Mouse (Mus musculus): ENCODE results near the gene Ywhaq. TPM values are rescaled to one million over a fixed set of nuclear protein-coding genes. Genes with fewer than 3 reads are reported as not detected.

Gene Ywhaq
- 100 to 1,000 TPM; 236 to 242 TPM for total RNA-seq (2021)
- long read RNA-seq, experiment 1, transcript Ywhaq-202 (6 exons, 2,197 nt), result major isoform, 442 of 814 reads
- long read RNA-seq, experiment 1, transcript Ywhaq-201 (5 exons, 2,110 nt), result minor isoform, 149 of 814 reads
- long read RNA-seq, experiment 1, partial matches to known transcripts, result 14 of 814 reads
- long read RNA-seq, experiment 1, other reads (novel, unspliced or antisense), result 207 of 814 reads
- long read RNA-seq, experiment 2, transcript Ywhaq-202 (6 exons, 2,197 nt), result major isoform, 213 of 492 reads
- long read RNA-seq, experiment 2, transcript Ywhaq-201 (5 exons, 2,110 nt), result minor isoform, 75 of 492 reads
- long read RNA-seq, experiment 2, partial matches to known transcripts, result 2 of 492 reads
- long read RNA-seq, experiment 2, other reads (novel, unspliced or antisense), result 201 of 492 reads

DNA sequence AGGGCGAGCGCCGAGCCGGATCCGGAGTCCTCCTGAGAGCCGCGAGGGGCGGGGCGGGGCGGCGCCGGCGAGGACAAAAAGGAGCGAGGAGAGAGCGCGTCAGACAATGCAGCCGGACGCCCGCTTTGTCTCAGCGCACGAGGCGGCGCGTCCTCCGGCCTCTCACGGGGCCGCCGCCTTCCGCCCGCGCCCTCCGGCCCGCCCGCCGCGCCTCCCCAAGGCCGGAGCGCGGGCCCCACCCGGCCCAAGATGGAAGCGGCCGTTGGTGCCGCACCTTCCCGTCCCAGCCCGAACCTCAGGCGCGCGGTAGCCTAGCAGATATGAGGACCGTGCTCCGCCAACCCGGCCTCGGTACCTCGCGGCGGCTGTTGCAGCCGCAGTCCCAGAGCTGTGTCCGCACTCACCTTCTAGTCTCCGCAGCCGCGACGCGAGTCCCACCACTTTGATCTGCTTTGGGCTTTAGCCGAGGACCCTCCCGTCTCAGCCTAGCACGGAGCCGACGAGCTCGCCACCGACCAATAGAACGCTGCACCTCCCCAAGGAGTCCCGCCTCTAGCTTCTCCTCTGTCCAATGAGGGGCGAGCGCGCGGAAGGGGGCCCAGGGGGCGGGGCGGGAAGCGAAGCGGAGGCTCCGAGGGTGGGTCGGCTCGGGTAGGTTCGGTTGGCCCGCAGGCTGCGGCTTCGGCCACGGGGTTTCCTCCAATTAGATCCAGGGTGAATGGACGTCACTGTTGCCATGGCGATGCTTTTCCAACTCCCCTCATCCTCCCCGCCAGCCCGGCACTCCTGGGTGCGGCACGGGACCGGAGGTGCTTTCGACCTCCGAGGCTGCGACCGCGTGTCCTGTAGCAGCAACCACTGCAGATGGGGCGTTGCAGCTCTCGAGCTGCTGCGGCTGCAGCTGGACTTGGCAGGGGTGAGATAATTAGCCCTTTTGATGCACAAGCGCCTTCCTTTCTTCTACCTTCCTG lies at the start of gene Ywhaq:
Gene Ywhaq, minus strand, starts transcription at position 538 of the 971 bp plus-strand sequence.
- DNase-seq, result peak; percentile 99

DNA sequence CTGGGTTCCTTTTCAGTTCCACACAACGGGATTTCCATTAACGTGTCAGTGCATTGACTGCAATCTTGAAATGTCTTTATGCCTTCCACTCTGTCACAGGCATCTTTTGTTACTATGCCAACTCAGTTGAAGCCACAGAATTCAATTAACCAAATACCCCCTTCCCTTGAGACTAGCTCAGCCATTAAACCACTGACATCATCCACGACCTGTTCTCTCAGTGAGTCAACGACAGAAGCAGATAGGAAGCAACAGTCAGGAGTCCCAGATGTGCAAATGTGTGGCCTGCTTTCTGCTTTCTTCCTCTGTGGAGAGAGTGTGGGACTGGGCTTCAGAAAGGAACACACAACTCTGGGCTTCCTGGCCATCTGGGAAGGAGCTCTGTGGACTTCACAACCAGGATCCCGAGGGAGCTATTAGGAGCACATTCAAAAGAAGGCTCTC lies 46.0 kb upstream of the Ywhaq start:
- DNase-seq, result no peak

DNA sequence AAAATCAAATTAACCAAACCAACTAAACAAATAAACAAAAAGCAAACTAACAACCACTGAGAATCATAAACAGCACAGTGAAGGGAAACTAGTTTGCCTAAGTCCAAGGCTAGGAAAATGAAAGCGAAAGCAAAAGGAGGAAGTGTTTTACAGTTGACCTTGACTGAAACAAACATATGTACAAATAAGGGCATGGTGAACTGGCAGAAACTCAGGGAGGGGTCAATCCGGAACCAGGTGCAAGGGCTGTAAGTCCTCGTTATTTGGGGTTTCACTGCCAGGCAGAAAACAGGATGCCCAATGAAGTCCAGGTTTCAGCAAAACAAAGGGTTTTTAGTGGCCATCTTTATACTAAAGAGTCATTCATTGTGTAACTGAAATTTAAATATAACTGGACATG lies 45.2 kb upstream of the Ywhaq start:
- no peak for DNase-seq

DNA sequence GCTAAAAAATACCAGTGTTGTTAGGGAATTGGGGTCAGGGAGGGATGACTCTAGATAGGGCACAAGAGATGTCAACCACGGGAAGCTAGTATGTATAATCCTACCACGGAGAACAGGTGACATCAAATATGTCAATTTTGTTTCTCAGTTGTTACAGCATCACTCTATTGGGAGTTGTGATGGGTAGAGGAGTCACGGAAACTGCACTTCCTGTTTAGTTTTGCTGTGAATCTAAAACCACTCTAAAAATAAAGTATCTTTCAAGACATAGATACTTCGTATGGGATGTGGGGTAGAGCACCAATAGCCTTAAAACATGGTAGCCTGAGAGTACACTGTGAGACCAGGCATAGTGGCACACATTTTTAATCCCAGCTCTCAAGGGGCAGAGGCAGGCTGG lies 42.2 kb upstream of the Ywhaq start:
- DNase-seq, result no peak

DNA sequence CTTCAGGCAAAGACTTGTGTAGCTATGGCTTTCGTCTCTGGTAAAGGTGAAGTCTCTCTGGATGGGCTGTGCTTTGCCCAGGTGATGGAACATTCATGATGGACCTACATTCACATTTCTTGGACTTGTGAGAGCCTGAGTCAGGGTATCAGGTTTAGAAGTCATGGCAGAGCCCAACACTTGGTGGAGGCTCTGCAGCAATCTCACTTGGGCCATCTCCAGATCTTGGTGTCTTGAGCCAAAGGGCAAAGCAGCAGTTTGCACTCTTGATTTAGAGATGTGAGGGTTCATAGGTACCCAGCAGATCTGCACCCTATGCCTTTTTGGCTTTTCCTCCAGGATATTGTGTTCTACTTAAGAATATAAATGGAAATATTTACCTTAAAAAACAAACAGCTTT lies 38.6 kb upstream of the Ywhaq start:
- no peak for DNase-seq

DNA sequence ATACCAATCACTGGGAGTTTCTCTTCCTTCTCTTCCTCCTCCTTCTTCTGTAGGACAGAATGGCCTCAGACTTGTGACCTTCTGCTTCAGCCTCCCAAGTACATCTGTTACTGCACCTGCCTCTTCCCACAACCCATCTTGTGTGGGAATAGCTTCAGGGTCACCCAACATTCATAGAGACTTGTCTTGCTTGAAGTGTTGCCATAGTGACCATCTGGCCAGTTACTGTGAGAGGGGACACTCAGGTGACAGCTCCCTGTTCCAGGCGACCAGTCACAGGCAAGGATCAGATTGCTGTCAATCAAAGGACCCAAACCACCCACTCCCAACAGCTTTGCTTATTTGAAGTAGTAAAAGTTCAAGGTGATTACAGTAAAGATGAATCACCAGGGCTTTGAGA lies 34.3 kb upstream of the Ywhaq start:
- peak; percentile 20 for DNase-seq

DNA sequence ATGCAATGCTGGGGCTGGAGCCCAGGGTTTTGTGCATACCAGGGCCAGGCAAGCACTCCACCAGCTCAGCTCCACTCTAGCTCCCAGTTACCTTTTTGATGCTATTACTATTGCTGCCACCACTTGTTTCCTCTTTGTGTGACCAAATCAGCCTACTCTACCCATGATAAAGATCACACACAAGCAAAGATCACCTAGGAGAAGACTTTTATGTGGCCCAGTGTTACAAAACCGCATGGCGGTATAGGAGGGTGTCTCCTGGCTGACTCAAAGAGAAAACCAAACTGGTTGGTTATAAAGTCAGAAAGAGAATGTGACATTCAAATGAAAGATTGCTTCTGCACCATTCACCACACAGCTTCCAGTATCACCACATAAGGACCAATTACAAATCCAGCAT lies 33.9 kb upstream of the Ywhaq start:
- DNase-seq, result no peak

DNA sequence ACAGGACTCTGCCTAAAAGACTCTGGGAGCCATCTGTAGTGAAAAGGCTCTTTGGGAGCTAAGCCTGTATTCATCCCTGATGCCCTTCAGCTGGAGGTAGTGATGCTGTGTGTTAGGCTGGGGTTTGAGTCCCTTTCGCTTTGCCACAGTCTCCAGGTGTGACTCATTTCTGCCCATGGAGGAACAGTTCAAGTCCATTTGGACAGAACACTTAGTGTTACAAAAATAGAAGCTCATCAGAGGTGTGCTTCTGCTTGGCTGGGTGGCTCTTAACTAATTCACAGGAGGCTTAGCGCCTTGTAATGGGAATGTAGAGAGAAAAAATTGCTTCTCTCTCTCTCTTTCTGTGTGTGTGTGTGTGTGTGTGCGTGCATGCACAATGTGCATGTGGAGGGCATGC lies 26.3 kb upstream of the Ywhaq start:
- DNase-seq, result no peak

DNA sequence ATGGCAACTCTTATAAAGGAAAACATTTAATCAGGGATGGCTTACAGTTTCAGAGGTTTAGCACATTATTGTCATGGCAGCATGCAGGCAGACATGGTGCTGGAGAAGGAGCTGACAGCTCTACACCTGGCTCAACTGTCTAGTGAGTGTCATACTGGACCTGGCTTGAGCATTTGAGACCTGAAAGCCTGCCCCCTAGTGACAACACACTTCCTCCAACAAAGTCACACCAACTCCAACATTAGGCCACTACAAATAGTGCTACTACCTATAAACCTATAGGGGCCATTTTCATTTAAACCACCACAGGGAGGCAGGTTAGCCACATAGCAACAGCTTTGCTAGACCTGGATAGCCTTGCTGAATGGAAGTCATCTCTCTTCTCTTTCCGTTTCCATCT lies 24.4 kb upstream of the Ywhaq start:
- no peak for DNase-seq

DNA sequence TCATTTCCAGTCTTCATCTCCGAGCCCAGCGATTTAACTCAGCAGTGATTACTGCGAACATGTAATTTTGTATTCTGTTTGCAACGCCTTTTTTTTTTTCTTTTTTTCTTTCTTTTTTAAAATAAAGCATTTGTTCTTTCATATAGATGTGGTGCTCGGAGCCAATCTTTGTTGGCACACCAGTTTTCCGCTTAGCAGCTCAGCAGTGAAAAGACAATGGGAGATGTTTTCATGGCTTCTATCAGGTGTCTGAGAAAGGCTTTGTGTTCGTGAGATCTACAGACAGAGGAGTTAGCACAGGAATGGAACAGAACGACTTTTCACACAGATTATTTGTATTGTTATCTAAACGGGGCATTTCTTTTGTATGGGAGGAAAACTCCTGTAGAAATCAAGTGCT lies 22.0 kb upstream of the Ywhaq start:
- DNase-seq, result no peak

DNA sequence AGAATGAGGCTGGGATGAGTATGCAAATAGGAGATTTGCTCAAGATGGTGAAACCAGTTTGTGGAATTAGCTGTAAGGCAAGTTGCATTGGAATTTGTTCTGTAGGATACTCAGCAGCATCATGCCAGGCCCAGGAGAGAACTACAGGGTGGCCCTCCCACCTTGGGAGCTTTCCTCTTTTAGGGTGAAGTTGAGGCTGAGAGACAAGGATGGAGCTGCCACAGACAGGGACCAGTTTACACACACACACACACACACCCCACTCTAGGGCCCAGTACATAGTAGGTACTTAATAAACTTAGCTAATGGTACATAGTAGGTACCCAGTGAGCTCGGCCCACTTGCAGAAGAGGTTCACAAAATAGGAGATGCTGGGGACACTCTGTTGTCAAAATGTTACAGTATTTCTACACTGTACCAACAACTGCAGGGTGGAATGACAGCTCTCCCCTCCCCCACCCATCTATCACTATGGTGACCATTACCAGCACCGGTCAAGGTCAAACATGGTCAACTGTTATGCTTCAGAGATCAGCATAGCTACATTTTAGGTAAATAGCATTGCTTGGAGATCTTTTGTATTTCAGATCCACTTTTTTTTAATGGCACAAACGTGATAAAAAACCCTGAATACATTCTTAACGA lies 21.4 kb upstream of the Ywhaq start:
- DNase-seq, result no peak

DNA sequence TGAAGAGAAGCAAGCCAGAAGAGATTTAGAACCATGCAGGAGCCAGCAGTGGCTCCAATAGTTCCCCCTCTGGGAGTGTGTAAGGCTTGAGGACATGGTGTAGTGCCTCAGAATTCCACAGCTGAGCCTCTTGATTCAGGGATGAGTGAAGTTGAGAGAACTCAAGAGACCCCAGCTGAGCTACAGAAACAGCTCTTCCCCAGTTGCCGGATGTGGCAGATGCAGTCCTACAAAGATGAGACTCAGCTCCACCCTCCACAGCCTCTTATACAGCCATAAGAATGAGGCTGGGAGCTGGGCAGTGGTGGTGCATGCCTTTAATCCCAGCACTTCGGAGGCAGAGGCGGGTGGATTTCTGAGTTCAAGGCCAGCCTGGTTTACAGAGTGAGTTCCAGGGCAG lies 20.9 kb upstream of the Ywhaq start:
- no peak for DNase-seq

DNA sequence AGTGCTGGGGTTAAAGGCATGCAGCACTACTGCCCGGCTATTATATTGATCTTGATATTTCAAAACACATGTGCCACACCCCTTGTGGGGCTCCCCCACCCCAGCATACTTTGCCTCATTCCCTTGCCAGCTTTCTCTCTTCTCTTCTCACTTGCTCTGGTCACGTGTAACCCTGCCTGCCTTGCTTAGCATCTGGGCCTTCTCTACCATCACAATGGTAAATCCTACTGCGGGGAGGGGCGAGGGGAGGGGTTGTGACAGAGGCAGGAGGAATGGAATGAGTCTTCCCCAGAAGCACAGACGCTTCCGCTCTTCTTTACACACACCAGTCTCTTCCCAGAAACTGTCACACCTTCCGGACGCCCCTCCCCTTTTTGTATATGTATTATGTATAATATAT lies 14.5 kb upstream of the Ywhaq start:
- no peak for DNase-seq

DNA sequence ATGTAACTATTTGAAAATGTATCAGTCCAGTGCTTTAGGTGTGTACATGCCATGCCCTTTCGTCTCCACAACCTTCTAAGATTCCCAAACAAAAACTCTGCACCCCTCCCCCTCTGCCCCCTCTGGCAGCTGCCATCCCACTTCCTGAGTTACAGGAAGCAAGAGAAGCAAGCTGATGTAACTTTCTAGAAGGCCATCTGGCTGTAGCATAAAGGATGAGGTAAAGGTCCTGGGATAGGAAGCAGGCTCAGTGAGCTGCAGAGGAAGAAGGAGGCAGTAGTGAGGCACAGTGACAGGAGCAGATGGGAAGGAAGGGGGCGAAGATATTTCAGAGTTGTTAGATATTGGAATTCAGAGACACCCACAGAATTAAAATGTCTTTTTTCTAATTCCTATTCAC lies 13.6 kb upstream of the Ywhaq start:
- no peak for DNase-seq

DNA sequence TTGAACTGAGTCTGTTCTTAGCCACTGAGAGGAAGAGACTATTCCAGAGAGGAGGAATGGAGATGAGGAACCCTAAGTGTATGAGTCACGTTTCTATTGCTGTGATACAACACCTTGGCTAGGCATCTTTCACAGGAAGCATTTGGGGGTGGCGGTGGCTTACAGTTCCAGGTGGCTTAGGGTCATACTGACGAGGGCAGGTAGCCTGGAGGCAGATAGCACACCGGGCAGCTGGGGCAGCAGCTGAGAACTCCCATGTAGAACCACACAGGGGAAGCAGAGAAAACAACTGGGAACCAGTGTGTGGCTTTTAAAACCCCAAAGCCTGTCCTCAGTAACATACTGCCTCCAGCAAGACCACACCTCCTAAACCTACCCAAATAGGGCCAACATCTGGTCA lies 12.7 kb upstream of the Ywhaq start:
- DNase-seq, result no peak

DNA sequence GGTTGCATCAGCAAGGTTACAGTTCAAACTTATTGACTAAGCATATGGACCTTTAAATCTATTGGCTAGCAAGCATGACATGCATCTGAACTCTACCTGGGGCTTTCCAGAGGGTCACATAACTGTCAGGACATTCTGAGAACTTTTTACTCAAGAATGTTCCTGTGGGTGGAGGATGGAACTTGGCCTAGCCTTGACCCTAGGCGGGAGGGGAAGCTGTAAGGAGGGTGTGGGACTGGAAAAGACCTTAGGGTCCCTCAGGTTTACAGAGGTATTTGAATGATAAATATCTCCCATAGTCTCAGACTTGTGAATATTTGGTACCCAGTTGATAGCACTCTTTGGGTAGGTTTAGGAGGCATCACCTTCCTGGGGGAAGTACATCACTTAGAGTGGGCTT lies 11.6 kb upstream of the Ywhaq start:
- DNase-seq, result no peak

DNA sequence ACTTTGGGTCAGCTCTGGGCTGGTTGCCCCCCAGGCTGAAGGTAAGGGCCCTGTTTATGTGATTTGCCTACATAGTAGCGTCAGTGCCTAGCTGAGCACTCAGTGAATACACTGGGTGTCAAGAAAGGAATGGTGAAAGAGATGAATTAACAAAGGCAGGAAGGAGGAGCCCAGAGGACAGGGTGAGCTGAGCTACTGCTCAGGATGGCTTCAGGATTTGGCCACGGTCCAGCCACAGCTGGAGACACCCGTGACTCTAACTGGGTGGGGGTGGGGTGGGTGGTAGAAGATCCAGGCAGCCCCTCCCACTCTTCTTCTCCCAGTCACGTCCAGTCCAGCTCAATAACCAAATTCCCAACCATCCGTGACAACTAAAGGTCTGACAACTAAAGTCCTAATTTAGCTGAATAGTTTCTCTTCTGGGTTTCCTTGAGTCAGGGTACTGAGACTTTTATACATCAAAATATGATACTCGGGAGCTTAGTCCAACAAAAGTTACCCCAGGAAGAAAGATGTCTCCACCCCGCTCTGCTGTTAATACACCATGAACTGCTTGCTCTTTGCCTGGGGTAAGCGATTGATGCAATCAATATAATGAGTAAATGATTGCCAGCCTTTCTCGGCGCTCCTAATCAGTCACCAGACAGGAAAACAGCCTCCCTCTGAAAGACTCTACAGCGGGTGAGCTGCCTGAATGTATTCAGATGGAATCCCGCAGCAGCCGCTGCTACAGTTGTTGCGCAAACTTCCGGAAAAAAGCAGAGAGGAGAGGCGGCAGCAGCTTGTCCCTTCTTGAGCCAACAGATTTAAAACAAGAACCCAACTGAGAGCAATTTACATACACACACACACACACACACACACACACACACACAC lies 8.9 kb upstream of the Ywhaq start:
- peak; percentile 51 for DNase-seq

DNA sequence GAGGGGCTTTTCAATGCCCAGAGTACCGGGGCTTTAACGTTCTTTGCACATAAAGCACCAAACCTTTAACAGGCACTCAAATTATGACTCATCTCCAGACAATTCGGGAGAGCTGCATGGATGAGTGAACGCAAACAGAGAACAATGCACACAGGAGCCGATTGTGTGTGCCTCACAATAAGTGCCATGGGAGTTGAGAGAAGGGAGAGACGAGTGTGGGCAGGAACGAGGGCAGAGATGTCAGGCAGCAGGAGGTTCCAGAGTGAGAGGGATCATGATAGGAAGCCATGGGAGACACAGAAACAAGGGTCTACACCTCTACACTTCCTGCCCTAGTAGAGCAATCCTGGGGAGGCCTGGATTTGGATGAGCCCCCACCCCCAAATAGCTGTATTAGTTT lies 7.2 kb upstream of the Ywhaq start:
- no peak for DNase-seq

DNA sequence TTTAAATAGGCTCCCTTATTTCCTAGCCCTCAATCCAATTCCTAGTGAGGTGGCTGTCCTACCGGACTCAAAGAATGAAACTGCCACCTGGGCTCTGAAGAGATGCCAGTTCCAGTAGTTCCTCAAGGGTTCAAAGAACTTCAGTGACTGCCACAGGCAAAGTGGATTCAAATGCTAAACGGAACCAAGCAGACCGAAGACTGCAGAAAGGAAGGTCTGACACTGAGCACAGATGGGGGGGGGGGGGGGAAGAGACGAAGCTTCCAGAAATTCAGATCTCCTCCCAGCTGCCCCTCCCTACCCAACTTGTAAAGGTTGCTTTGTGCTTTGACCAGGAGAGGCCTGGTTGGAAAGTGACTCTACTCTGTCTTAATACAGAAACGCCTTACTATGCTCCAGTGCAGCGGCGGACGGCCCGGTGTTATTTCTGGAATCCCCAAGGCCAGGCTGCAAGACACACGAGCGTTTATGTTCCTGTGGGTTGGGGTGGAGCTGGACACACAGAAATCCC lies 1.2 kb upstream of the Ywhaq start:
- peak; percentile 32 for DNase-seq

DNA sequence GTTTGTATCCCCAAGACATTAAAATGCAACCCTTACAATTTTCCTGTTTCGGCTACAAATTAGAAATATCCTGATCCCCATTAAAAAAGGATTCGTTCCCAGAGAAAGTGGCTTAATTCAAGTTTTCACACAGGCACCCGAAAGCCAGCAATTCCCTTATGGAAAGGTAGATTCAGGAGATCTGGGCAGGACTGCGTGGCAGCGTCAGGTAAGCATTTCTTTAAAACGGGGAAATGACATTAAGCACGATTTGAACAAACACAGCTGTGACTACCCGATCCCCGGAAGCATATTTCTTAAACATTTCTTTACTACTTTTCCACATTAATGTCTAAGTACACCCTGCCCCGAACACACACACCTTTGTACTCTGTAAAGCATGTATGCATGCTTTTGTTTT lies 646 bp upstream of the Ywhaq start:
- DNase-seq, result no peak

DNA sequence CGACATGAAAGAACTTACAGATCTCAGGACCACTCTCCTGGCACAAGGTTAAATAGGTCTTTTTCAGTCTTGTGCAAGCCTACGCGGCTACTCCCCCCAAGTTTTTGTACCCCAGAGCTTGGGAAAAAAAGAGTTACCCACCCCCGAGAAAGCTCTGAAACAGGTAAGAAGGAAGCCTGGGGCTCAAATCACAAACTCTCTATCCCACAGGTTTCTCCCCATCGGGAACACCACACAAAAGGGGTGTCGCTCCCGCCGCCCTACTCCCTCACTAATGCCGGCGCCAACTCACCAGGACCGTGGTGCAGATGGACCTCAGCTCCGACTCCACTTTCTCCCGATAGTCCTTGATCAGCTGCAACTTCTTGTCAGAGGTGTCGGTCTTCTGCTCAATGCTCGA lies 931 bp downstream of the Ywhaq start:
- peak; percentile 25 for DNase-seq

DNA sequence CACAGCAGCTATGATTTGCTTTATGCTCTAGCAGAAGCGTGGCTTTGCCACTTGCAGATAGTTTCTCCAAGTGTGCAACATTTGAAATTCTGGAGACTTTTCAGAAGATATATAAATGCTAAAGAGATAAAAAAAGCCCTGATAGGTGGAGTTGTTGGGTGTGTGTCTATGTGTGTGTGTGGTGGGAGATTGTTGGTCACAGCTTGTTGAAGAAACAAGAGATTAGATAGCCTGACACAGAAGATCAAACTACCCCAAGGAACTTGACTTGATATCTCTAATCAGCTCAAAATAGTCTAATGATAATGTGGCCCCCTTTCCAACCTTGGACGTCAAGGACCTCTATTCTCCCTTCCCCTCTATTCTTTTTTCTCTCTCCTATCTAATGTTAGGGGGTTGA lies 6.8 kb downstream of the Ywhaq start:
- DNase-seq, result no peak

Data from adrenal gland, postnatal 10 days (tissue).